19 mouse cellular contexts compared by ENCODE assay signal in the genomic region with DNA sequence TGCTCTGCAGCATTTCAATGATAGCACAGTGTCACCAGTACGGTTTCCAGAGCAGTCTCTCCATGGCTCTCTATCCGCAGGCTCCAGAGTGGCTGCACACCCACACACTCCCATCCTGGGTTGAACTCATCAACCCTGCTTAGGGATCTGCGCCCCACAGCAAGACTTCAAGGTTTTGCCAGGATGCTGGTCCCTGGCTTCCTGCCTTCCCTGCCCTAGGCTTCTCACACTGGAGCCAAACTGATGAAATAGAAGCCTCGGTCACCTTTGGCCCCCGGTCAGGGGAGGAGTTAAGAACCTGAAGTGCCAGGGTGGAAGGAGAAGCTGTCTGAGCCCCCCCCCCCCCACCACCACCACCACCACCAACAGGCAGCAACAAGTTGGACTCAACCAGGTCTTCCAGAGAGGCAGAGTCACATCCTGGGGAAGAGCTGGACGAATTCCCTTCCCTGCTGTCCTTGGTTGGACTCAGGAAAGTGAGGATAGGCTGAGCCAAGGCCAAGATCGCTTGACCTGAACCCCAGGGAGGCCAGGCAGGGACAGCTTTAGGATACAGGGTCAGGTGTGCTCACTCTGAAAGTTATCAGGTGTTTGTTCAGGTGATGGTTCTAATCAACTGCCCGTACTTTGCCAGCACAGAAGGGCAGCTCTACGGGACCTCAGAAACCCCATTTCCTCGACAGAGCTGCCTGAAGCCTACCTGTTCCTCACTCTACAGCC. TPM values are rescaled to one million over a fixed set of nuclear protein-coding genes. Genes with fewer than 3 reads are reported as not detected.
"Had no signal": no experiment of that assay in that cellular context is flagged by ENCODE, and none has a peak within 500 bp of the region (broad histone marks: within the 10 kb centered on the region; RNA-seq: fewer than 3 reads in every experiment).

No protein-coding gene starts in this region.

- H3K9ac ChIP-seq: hindbrain, embryonic 15.5 days; liver, embryonic 14.5 days; neural tube, embryonic 15.5 days had no signal

- DNase-seq: lung, adult 2 months; lung, postnatal 36 days; midbrain, embryonic 14.5 days; right cerebral cortex, adult 18-20 months; right cerebral cortex, postnatal 4 days; spleen, adult 18-20 months; thymus, postnatal 4 days had no signal

- H3K4me2 ChIP-seq: hindbrain, embryonic 15.5 days; neural tube, embryonic 15.5 days had no signal

- H3K36me3 ChIP-seq: hindbrain, embryonic 15.5 days; limb, embryonic 10.5 days; midbrain, embryonic 10.5 days; neural tube, embryonic 15.5 days had no signal

- H3K9me3 ChIP-seq: hindbrain, embryonic 15.5 days; limb, embryonic 10.5 days had no signal

- H3K27ac ChIP-seq: hindbrain, embryonic 15.5 days; left cerebral cortex, adult 2 months; limb, embryonic 10.5 days; liver, embryonic 14.5 days; midbrain, embryonic 10.5 days; neural tube, embryonic 15.5 days had no signal

- ATAC-seq: intestine, embryonic 16.5 days; lung, postnatal 0 days had no signal

- H3K4me3 ChIP-seq: hindbrain, embryonic 15.5 days; left cerebral cortex, adult 2 months; limb, embryonic 10.5 days; midbrain, embryonic 10.5 days; myocyte; neural tube, embryonic 15.5 days had no signal

RNA-seq across cellular contexts. Expression of gene Cbs, which starts 5.8 kb away (rescaled TPM):
- total RNA-seq: megakaryocyte progenitor cell, adult 5-6 weeks had no signal

RNA-seq across cellular contexts. Expression of gene Cryaa, which starts 46.4 kb away (rescaled TPM):
- total RNA-seq: left cerebral cortex, adult 2 months; megakaryocyte progenitor cell, adult 5-6 weeks had no signal
- polyA plus RNA-seq: limb, embryonic 10.5 days; liver, embryonic 14.5 days; midbrain, embryonic 10.5 days; midbrain, embryonic 14.5 days; myocyte; neural tube, embryonic 11.5 days; stomach, embryonic 14.5 days had no signal
